Mouse (Mus musculus): ENCODE data around the gene Vangl1. TPM values are rescaled to one million over a fixed set of nuclear protein-coding genes. Genes with fewer than 3 reads are reported as not detected.

The Vangl1 gene
- polyA plus RNA-seq, 1 experiment from 2014 or later, result 29.4 TPM

- Histone ChIP-seq H3K4me2 (no peak overlapping the region), H3K27ac (ENCODE audit: low read depth, low read length) (no peak overlapping the region), H3K9ac (ENCODE audit: low read depth, low read length) (no peak overlapping the region), H3K4me1 (ENCODE audit: control insufficient read depth, insufficient read depth, low read length) (peaks cover 26% of the 10 kb centered on the region), H3K27me3 (ENCODE audit: control insufficient read depth, insufficient read depth, low read length) (peaks cover 4% of the 10 kb centered on the region; the same call in 1 of the 2 replicates), H3K9me3 (replicated peaks; ENCODE audit: control insufficient read depth, low read length) (no peaks in the 10 kb centered on the region), H3K4me3 (ENCODE audit: low read depth, low read length) (no peak overlapping the region), H3K36me3 (ENCODE audit: control insufficient read depth, insufficient read depth, low read length) (no peaks in the 10 kb centered on the region)
- ATAC-seq (replicated peaks; ENCODE audit: insufficient number of reproducible peaks, low FRiP score, low TSS enrichment), result no peak
- 66% methylated on average over 2 of the region's 2 CpGs for WGBS (ENCODE audit: insufficient replicate concordance)
Measured at GRCm38 (mm10) chr3:102141451-102141850, 63.0 kb downstream of the Vangl1 start.

GRCm38 (mm10) chr3:102140606-102141005, 63.9 kb downstream of the Vangl1 start:
- 89% methylated on average over 6 of the region's 6 CpGs for whole genome bisulfite sequencing (ENCODE audit: insufficient replicate concordance)
- Histone ChIP-seq H3K27ac (ENCODE audit: low read depth, low read length) (no peak overlapping the region), H3K36me3 (ENCODE audit: control insufficient read depth, insufficient read depth, low read length) (no peaks in the 10 kb centered on the region), H3K4me2 (no peak overlapping the region), H3K9me3 (replicated peaks; ENCODE audit: control insufficient read depth, low read length) (no peaks in the 10 kb centered on the region), H3K27me3 (ENCODE audit: control insufficient read depth, insufficient read depth, low read length) (peaks cover 4% of the 10 kb centered on the region; the same call in 1 of the 2 replicates), H3K4me3 (ENCODE audit: low read depth, low read length) (no peak overlapping the region), H3K4me1 (ENCODE audit: control insufficient read depth, insufficient read depth, low read length) (peaks cover 29% of the 10 kb centered on the region), H3K9ac (ENCODE audit: low read depth, low read length) (no peak overlapping the region)
- ATAC-seq (replicated peaks; ENCODE audit: insufficient number of reproducible peaks, low FRiP score, low TSS enrichment), result no peak

GRCm38 (mm10) chr3:102138899-102139298, 65.6 kb downstream of the Vangl1 start:
- Histone ChIP-seq H3K9ac (ENCODE audit: low read depth, low read length) (no peak overlapping the region), H3K4me3 (ENCODE audit: low read depth, low read length) (no peak overlapping the region), H3K27ac (ENCODE audit: low read depth, low read length) (no peak overlapping the region), H3K27me3 (ENCODE audit: control insufficient read depth, insufficient read depth, low read length) (peaks cover 4% of the 10 kb centered on the region; the same call in 1 of the 2 replicates), H3K4me1 (ENCODE audit: control insufficient read depth, insufficient read depth, low read length) (peaks cover 17% of the 10 kb centered on the region), H3K36me3 (ENCODE audit: control insufficient read depth, insufficient read depth, low read length) (no peaks in the 10 kb centered on the region), H3K9me3 (replicated peaks; ENCODE audit: control insufficient read depth, low read length) (no peaks in the 10 kb centered on the region), H3K4me2 (no peak overlapping the region)
- no peak for ATAC-seq (replicated peaks; ENCODE audit: insufficient number of reproducible peaks, low FRiP score, low TSS enrichment)
- 82% methylated on average over 6 of the region's 6 CpGs for WGBS (ENCODE audit: insufficient replicate concordance)

GRCm38 (mm10) chr3:102137158-102137557, 67.3 kb downstream of the Vangl1 start:
- Histone ChIP-seq H3K4me3 (ENCODE audit: low read depth, low read length) (no peak overlapping the region), H3K9me3 (replicated peaks; ENCODE audit: control insufficient read depth, low read length) (no peaks in the 10 kb centered on the region), H3K9ac (ENCODE audit: low read depth, low read length) (no peak overlapping the region), H3K4me2 (no peak overlapping the region), H3K27me3 (ENCODE audit: control insufficient read depth, insufficient read depth, low read length) (peaks cover 4% of the 10 kb centered on the region; the same call in 1 of the 2 replicates), H3K4me1 (ENCODE audit: control insufficient read depth, insufficient read depth, low read length) (peaks cover 12% of the 10 kb centered on the region), H3K36me3 (ENCODE audit: control insufficient read depth, insufficient read depth, low read length) (no peaks in the 10 kb centered on the region), H3K27ac (ENCODE audit: low read depth, low read length) (no peak overlapping the region)
- no peak for ATAC-seq (replicated peaks; ENCODE audit: insufficient number of reproducible peaks, low FRiP score, low TSS enrichment)
- 76% methylated on average over 10 of the region's 10 CpGs for WGBS (ENCODE audit: insufficient replicate concordance)

GRCm38 (mm10) chr3:102135389-102136113, 68.9 kb downstream of the Vangl1 start:
- no peaks in the 10 kb centered on the region for H3K36me3 ChIP-seq (ENCODE audit: control insufficient read depth, insufficient read depth, low read length)
- WGBS (ENCODE audit: insufficient replicate concordance), result 26% methylated on average over 10 of the region's 10 CpGs

GRCm38 (mm10) chr3:102131627-102132324, 72.7 kb downstream of the Vangl1 start:
- no peaks in the 10 kb centered on the region for H3K9me3 ChIP-seq (replicated peaks; ENCODE audit: control insufficient read depth, low read length)
- H3K9ac ChIP-seq (ENCODE audit: low read depth, low read length), result no peak overlapping the region
- H3K27me3 ChIP-seq (ENCODE audit: control insufficient read depth, insufficient read depth, low read length), result no peaks in the 10 kb centered on the region
- no peak overlapping the region for H3K27ac ChIP-seq (ENCODE audit: low read depth, low read length)
- no peak for ATAC-seq (replicated peaks; ENCODE audit: insufficient number of reproducible peaks, low FRiP score, low TSS enrichment)
- H3K4me1 ChIP-seq (ENCODE audit: control insufficient read depth, insufficient read depth, low read length), result peaks cover 15% of the 10 kb centered on the region
- H3K4me2 ChIP-seq, result no peak overlapping the region
- WGBS (ENCODE audit: insufficient replicate concordance), result 91% methylated on average over 9 of the region's 9 CpGs
- H3K4me3 ChIP-seq (ENCODE audit: low read depth, low read length), result no peak overlapping the region
- H3K36me3 ChIP-seq (ENCODE audit: control insufficient read depth, insufficient read depth, low read length), result no peaks in the 10 kb centered on the region

More at GRCm38 (mm10) chr3:102135389-102136113, 68.9 kb downstream of the Vangl1 start:
- Histone ChIP-seq H3K9me3 (replicated peaks; ENCODE audit: control insufficient read depth, low read length) (no peaks in the 10 kb centered on the region), H3K4me3 (ENCODE audit: low read depth, low read length) (no peak overlapping the region), H3K4me1 (ENCODE audit: control insufficient read depth, insufficient read depth, low read length) (peaks cover 15% of the 10 kb centered on the region), H3K4me2 (no peak overlapping the region), H3K9ac (ENCODE audit: low read depth, low read length) (peak overlapping the region; percentile 24; the same call in 1 of the 2 replicates), H3K27me3 (ENCODE audit: control insufficient read depth, insufficient read depth, low read length) (peaks cover 4% of the 10 kb centered on the region; the same call in 1 of the 2 replicates), H3K27ac (ENCODE audit: low read depth, low read length) (0 out of 2 replicates have a peak overlapping the region, but pooled peaks have one; percentile 1)
- no peak for ATAC-seq (replicated peaks; ENCODE audit: insufficient number of reproducible peaks, low FRiP score, low TSS enrichment)

- H3K27ac ChIP-seq (ENCODE audit: low read depth, low read length), result no peak overlapping the region
- WGBS (ENCODE audit: insufficient replicate concordance), result 66% methylated on average over 6 of the region's 6 CpGs
- no peaks in the 10 kb centered on the region for H3K27me3 ChIP-seq (ENCODE audit: control insufficient read depth, insufficient read depth, low read length)
- no peak overlapping the region for H3K4me3 ChIP-seq (ENCODE audit: low read depth, low read length)
- no peak overlapping the region for H3K4me2 ChIP-seq
- no peaks in the 10 kb centered on the region for H3K36me3 ChIP-seq (ENCODE audit: control insufficient read depth, insufficient read depth, low read length)
- H3K4me1 ChIP-seq (ENCODE audit: control insufficient read depth, insufficient read depth, low read length), result peaks cover 4% of the 10 kb centered on the region; the same call in 1 of the 2 replicates
- no peak for ATAC-seq (replicated peaks; ENCODE audit: insufficient number of reproducible peaks, low FRiP score, low TSS enrichment)
- H3K9ac ChIP-seq (ENCODE audit: low read depth, low read length), result no peak overlapping the region
- no peaks in the 10 kb centered on the region for H3K9me3 ChIP-seq (replicated peaks; ENCODE audit: control insufficient read depth, low read length)
Measured at GRCm38 (mm10) chr3:102130478-102130877, 74.0 kb downstream of the Vangl1 start.

GRCm38 (mm10) chr3:102128242-102128641, 76.3 kb downstream of the Vangl1 start:
- H3K27ac ChIP-seq (ENCODE audit: low read depth, low read length), result no peak overlapping the region
- H3K36me3 ChIP-seq (ENCODE audit: control insufficient read depth, insufficient read depth, low read length), result no peaks in the 10 kb centered on the region
- H3K9me3 ChIP-seq (replicated peaks; ENCODE audit: control insufficient read depth, low read length), result no peaks in the 10 kb centered on the region
- no peak overlapping the region for H3K4me2 ChIP-seq
- H3K4me3 ChIP-seq (ENCODE audit: low read depth, low read length), result no peak overlapping the region
- H3K4me1 ChIP-seq (ENCODE audit: control insufficient read depth, insufficient read depth, low read length), result peaks cover 3% of the 10 kb centered on the region; the same call in 1 of the 2 replicates
- ATAC-seq (replicated peaks; ENCODE audit: insufficient number of reproducible peaks, low FRiP score, low TSS enrichment), result no peak
- H3K9ac ChIP-seq (ENCODE audit: low read depth, low read length), result no peak overlapping the region
- 73% methylated on average over 2 of the region's 2 CpGs for WGBS (ENCODE audit: insufficient replicate concordance)
- no peaks in the 10 kb centered on the region for H3K27me3 ChIP-seq (ENCODE audit: control insufficient read depth, insufficient read depth, low read length)
